Mouse (Mus musculus): ENCODE data around the gene Klk6. TPM values are rescaled to one million over a fixed set of nuclear protein-coding genes. Genes with fewer than 3 reads are reported as not detected.

Gene Klk6
- polyA plus RNA-seq, 2 experiments, result not detected

- Histone ChIP-seq H3K36me3 (replicated peaks; ENCODE audit: control insufficient read depth, insufficient read depth, low read depth) (no peaks in the 10 kb centered on the region), H3K27me3 (ENCODE audit: control insufficient read depth, insufficient read depth, low read length) (no peaks in the 10 kb centered on the region), H3K9me3 (ENCODE audit: control insufficient read depth, low read length) (no peaks in the 10 kb centered on the region), H3K4me1 (replicated peaks; ENCODE audit: control insufficient read depth in 2 of 2, insufficient read depth in 2 of 2, low read length in 1 of 2) (no peaks in the 10 kb centered on the region), H3K4me2 (ENCODE audit: low read depth) (no peak overlapping the region), H3K4me3 (ENCODE audit: insufficient read depth in 1 of 2, low read depth in 2 of 2, low read length in 2 of 2) (no peak overlapping the region), H3K9ac (replicated peaks) (no peak overlapping the region), H3K27ac (no peak overlapping the region)
- no peak for TF ChIP-seq CTCF (IDR thresholded peaks at IDR 0.05; ENCODE audit: low read depth)
- no peak for TF ChIP-seq EP300 (IDR thresholded peaks at IDR 0.05; ENCODE audit: low read depth)
- DNase-seq (ENCODE audit: low read depth in 3 of 3, low spot score in 3 of 3), result no peak
- ATAC-seq (ENCODE audit: insufficient read depth), result no peak
- 69% methylated on average over 8 of the region's 8 CpGs for WGBS (ENCODE audit: insufficient replicate concordance)
Measured at GRCm38 (mm10) chr7:43829006-43829405, 4.7 kb downstream of the Klk6 start.

GRCm38 (mm10) chr7:43841701-43842100 is 17.4 kb downstream of the Klk6 start, which contains the start of gene Klk5:
Gene Klk5, plus strand, starts transcription at chr7:43841971.
- H3K4me3 ChIP-seq (ENCODE audit: insufficient read depth in 1 of 2, low read depth in 2 of 2, low read length in 2 of 2), result no peak within 1 kb of the TSS
- H3K4me1 ChIP-seq (replicated peaks; ENCODE audit: control insufficient read depth in 2 of 2, insufficient read depth in 2 of 2, low read length in 1 of 2), result no peaks in the 10 kb centered on the region
- H3K27me3 ChIP-seq (ENCODE audit: control insufficient read depth, insufficient read depth, low read length), result no peaks in the 10 kb centered on the region
- TF ChIP-seq EP300 (IDR thresholded peaks at IDR 0.05; ENCODE audit: low read depth), result no peak
- TF ChIP-seq CTCF (IDR thresholded peaks at IDR 0.05; ENCODE audit: low read depth), result no peak
- no peak within 1 kb of the TSS for H3K9ac ChIP-seq (replicated peaks)
- no peak within 1 kb of the TSS for H3K4me2 ChIP-seq (ENCODE audit: low read depth)
- H3K9me3 ChIP-seq (ENCODE audit: control insufficient read depth, low read length), result no peaks in the 10 kb centered on the region
- no peaks in the 10 kb centered on the region for H3K36me3 ChIP-seq (replicated peaks; ENCODE audit: control insufficient read depth, insufficient read depth, low read depth)
- no peak within 1 kb of the TSS for H3K27ac ChIP-seq
- 38% methylated on average over 3 of the region's 3 CpGs for WGBS (ENCODE audit: insufficient replicate concordance)
- ATAC-seq (ENCODE audit: insufficient read depth) (no peak), DNase-seq (ENCODE audit: low read depth in 3 of 3, low spot score in 3 of 3) (no peak)

DNA sequence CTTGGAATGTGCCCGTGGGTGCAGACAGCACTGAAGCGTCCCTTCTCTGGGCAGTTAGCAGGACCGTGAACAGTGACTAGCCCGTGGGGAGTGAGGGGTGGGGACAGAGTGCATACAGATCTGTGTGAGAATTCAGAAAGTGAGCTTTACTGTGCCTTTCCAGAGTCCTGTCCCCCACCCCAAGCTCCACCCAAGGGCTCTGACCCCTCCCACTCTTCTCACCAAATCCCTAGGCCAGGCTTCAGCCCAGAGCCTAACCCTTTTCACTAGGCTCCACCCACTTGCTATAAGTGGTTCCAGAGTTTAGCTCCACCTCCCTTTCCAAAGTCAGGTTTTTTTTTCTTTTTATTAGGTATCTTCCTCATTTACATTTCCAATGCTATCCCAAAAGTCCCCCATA is 19.5 kb downstream of the Klk6 start:
- no peaks in the 10 kb centered on the region for H3K4me1 ChIP-seq (replicated peaks; ENCODE audit: control insufficient read depth in 2 of 2, insufficient read depth in 2 of 2, low read length in 1 of 2)
- H3K9ac ChIP-seq (replicated peaks), result no peak overlapping the region
- no peak overlapping the region for H3K4me3 ChIP-seq (ENCODE audit: insufficient read depth in 1 of 2, low read depth in 2 of 2, low read length in 2 of 2)
- H3K27ac ChIP-seq, result no peak overlapping the region
- H3K4me2 ChIP-seq (ENCODE audit: low read depth), result no peak overlapping the region
- 75% methylated on average over 4 of the region's 4 CpGs for WGBS (ENCODE audit: insufficient replicate concordance)
- DNase-seq (ENCODE audit: low read depth in 3 of 3, low spot score in 3 of 3) (no peak), ATAC-seq (ENCODE audit: insufficient read depth) (no peak)
- TF ChIP-seq CTCF (IDR thresholded peaks at IDR 0.05; ENCODE audit: low read depth) (no peak), EP300 (IDR thresholded peaks at IDR 0.05; ENCODE audit: low read depth) (no peak)
- no peaks in the 10 kb centered on the region for H3K9me3 ChIP-seq (ENCODE audit: control insufficient read depth, low read length)
- no peaks in the 10 kb centered on the region for H3K36me3 ChIP-seq (replicated peaks; ENCODE audit: control insufficient read depth, insufficient read depth, low read depth)
- H3K27me3 ChIP-seq (ENCODE audit: control insufficient read depth, insufficient read depth, low read length), result no peaks in the 10 kb centered on the region

DNA sequence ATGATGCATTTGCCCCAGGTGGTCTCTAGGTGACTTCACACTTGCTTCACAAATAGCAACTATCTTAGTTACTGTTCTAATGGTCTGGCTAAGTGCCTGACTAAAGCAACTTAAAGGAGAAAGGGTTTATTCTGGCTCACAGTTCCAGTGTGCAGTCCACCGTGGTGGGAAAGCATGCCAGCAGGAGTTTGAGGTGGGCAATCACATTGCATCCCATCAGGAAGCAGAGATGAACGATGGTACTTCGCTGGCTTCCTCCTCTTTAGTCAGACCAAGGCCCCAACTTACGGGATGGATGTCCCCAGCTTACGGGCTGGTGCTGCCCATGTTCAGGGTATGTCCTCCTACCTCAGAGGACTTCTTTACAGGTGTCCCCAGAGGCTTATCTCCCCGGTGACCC is 27.3 kb downstream of the Klk6 start:
- Histone ChIP-seq H3K4me2 (ENCODE audit: low read depth) (no peak overlapping the region), H3K9me3 (ENCODE audit: control insufficient read depth, low read length) (no peaks in the 10 kb centered on the region), H3K27ac (no peak overlapping the region), H3K36me3 (replicated peaks; ENCODE audit: control insufficient read depth, insufficient read depth, low read depth) (no peaks in the 10 kb centered on the region), H3K4me1 (replicated peaks; ENCODE audit: control insufficient read depth in 2 of 2, insufficient read depth in 2 of 2, low read length in 1 of 2) (no peaks in the 10 kb centered on the region), H3K4me3 (ENCODE audit: insufficient read depth in 1 of 2, low read depth in 2 of 2, low read length in 2 of 2) (no peak overlapping the region), H3K27me3 (ENCODE audit: control insufficient read depth, insufficient read depth, low read length) (no peaks in the 10 kb centered on the region), H3K9ac (replicated peaks) (no peak overlapping the region)
- 65% methylated on average over 6 of the region's 6 CpGs for WGBS (ENCODE audit: insufficient replicate concordance)
- no peak for TF ChIP-seq CTCF (IDR thresholded peaks at IDR 0.05; ENCODE audit: low read depth)
- TF ChIP-seq EP300 (IDR thresholded peaks at IDR 0.05; ENCODE audit: low read depth), result no peak
- ATAC-seq (ENCODE audit: insufficient read depth) (no peak), DNase-seq (ENCODE audit: low read depth in 3 of 3, low spot score in 3 of 3) (no peak)

DNA sequence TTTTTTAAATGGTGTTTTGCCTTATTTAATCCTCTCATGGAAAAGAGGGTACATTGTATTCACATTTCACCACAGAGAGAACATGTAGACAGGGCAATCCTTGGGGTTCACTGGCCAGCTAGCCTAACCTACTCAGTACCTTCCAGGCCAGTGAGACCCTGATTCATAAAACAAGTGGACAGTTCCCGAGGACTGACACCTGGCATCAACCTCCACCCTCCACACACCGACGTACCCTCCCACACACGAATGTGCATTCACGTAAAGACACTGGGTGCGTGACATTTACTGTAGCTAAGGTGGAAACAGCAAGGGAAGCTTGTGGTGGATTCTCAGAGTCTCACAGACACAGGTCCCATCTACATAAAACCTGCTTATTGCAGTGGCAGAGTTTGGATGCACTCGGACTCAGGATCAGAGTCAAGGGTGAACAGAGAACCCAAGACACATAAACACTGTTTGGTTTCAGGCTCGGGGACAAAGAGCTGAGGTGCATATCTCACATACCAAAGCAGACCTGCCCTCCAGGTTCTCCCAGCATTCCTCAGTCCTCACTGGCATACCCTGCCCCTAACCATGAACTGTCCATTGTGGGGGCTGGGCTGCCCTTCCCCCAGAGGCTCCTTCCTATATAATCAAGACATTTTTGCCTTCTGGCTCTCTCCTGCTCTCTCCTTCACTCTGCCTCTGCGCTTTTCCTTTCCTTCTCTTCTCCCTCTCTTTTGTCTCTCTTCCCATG is 30.5 kb downstream of the Klk6 start:
- DNase-seq (ENCODE audit: low read depth in 3 of 3, low spot score in 3 of 3) (no peak), ATAC-seq (ENCODE audit: insufficient read depth) (no peak)
- H3K27me3 ChIP-seq (ENCODE audit: control insufficient read depth, insufficient read depth, low read length), result no peaks in the 10 kb centered on the region
- no peak overlapping the region for H3K9ac ChIP-seq (replicated peaks)
- 71% methylated on average over 9 of the region's 9 CpGs for WGBS (ENCODE audit: insufficient replicate concordance)
- no peaks in the 10 kb centered on the region for H3K36me3 ChIP-seq (replicated peaks; ENCODE audit: control insufficient read depth, insufficient read depth, low read depth)
- H3K4me3 ChIP-seq (ENCODE audit: insufficient read depth in 1 of 2, low read depth in 2 of 2, low read length in 2 of 2), result no peak overlapping the region
- H3K4me2 ChIP-seq (ENCODE audit: low read depth), result no peak overlapping the region
- no peaks in the 10 kb centered on the region for H3K4me1 ChIP-seq (replicated peaks; ENCODE audit: control insufficient read depth in 2 of 2, insufficient read depth in 2 of 2, low read length in 1 of 2)
- H3K27ac ChIP-seq, result no peak overlapping the region
- no peaks in the 10 kb centered on the region for H3K9me3 ChIP-seq (ENCODE audit: control insufficient read depth, low read length)
- no peak for TF ChIP-seq EP300 (IDR thresholded peaks at IDR 0.05; ENCODE audit: low read depth)
- no peak for TF ChIP-seq CTCF (IDR thresholded peaks at IDR 0.05; ENCODE audit: low read depth)

All from liver, embryonic 14.5 days (tissue).